ENCODE assay signal across 30 mouse cellular contexts in the genomic region with DNA sequence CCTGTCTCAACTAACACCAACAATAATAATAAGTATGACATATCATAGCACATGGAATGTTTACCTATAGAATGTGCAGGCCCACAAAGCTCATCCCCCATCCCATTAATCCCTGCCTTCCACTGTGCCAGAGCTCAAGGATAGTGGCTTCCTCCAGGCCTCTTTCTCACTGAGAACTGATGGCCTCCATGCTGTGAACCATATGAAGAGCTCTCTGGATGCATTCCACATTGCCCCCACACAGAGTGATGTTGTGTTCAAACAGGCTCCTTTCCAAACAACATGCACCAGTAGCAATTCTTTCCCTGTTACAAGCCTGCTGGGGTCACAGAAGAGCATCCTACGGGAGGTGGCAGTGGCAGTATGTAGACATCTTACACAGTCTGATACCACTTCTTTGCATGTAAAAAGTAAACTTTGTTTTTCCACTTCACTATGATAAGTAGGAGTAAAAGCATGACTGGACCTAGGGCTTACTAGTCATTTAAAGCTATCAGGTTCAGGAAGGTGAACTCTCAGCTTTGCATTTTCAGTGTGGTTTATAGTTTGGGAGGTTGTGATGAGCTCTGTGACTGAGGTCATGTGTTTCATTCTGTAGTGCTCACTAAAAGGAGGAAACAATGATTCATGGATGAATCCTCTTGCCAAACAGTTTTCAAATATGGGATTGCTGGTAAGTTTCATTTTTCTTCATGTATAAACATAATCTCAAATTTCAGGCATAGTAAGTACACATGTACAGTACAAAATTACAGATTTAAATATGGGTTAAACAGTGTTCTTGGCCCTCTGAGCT.
DNase-seq lines count a peak whose midpoint lies in the region; ATAC-seq lines count a peak whose summit lies in the region.
"Had no signal": no experiment of that assay in that cellular context is flagged by ENCODE, and none has a peak within 500 bp of the region (broad histone marks: within the 10 kb centered on the region; RNA-seq: fewer than 3 reads in every experiment).

No protein-coding gene starts in this region.

- 89% methylated on average over 1 of the region's 1 CpGs for WGBS in hindbrain, embryonic 13.5 days
- 83% methylated on average over 1 of the region's 1 CpGs for WGBS in hindbrain, embryonic 16.5 days
- 90% methylated on average over 1 of the region's 1 CpGs for WGBS in forebrain, embryonic 15.5 days

- peak overlapping the region; percentile 35; the same call in 1 of the 2 replicates for H3K9ac ChIP-seq in hindbrain, embryonic 13.5 days
- H3K9ac ChIP-seq in hindbrain, embryonic 16.5 days (ENCODE audit: low read depth, low read length) = no peak overlapping the region
- no peak overlapping the region for H3K9ac ChIP-seq in forebrain, embryonic 15.5 days (replicated peaks)
- H3K9ac ChIP-seq: forebrain, embryonic 13.5 days; heart, embryonic 12.5 days; hindbrain, embryonic 14.5 days; liver, embryonic 14.5 days; midbrain, embryonic 15.5 days; neural tube, embryonic 15.5 days had no signal

- H3K27ac ChIP-seq in hindbrain, embryonic 13.5 days = no peak overlapping the region
- no peak overlapping the region for H3K27ac ChIP-seq in hindbrain, embryonic 16.5 days (ENCODE audit: low read depth, low read length)
- H3K27ac ChIP-seq in forebrain, embryonic 15.5 days (replicated peaks) = no peak overlapping the region
- H3K27ac ChIP-seq: forebrain, embryonic 13.5 days; hindbrain, embryonic 14.5 days; kidney, postnatal 0 days; liver, embryonic 14.5 days; macrophage; midbrain, embryonic 15.5 days; neural tube, embryonic 15.5 days had no signal

- no peaks in the 10 kb centered on the region for H3K27me3 ChIP-seq in hindbrain, embryonic 13.5 days
- H3K27me3 ChIP-seq in hindbrain, embryonic 16.5 days (replicated peaks; ENCODE audit: control insufficient read depth, insufficient read depth, low read length) = no peaks in the 10 kb centered on the region
- no peaks in the 10 kb centered on the region for H3K27me3 ChIP-seq in forebrain, embryonic 15.5 days
- H3K27me3 ChIP-seq: forebrain, embryonic 13.5 days; heart, embryonic 12.5 days; midbrain, embryonic 15.5 days; neural tube, embryonic 15.5 days had no signal

- H3K4me3 ChIP-seq in hindbrain, embryonic 13.5 days = no peak overlapping the region
- H3K4me3 ChIP-seq in hindbrain, embryonic 16.5 days (ENCODE audit: low read length) = no peak overlapping the region
- H3K4me3 ChIP-seq in forebrain, embryonic 15.5 days = no peak overlapping the region
- H3K4me3 ChIP-seq: forebrain, embryonic 13.5 days; heart, embryonic 12.5 days; midbrain, embryonic 15.5 days; neural tube, embryonic 15.5 days had no signal

- H3K4me2 ChIP-seq in hindbrain, embryonic 13.5 days = no peak overlapping the region
- no peak overlapping the region for H3K4me2 ChIP-seq in hindbrain, embryonic 16.5 days (ENCODE audit: low read length)
- no peak overlapping the region for H3K4me2 ChIP-seq in forebrain, embryonic 15.5 days (replicated peaks)
- H3K4me2 ChIP-seq: forebrain, embryonic 13.5 days; heart, embryonic 12.5 days; hindbrain, embryonic 14.5 days; midbrain, embryonic 15.5 days; neural tube, embryonic 15.5 days had no signal

- H3K4me1 ChIP-seq in hindbrain, embryonic 13.5 days (replicated peaks) = no peaks in the 10 kb centered on the region
- no peaks in the 10 kb centered on the region for H3K4me1 ChIP-seq in hindbrain, embryonic 16.5 days (ENCODE audit: control insufficient read depth, insufficient read depth, low read depth, low read length)
- H3K4me1 ChIP-seq in forebrain, embryonic 15.5 days = no peaks in the 10 kb centered on the region
- H3K4me1 ChIP-seq: forebrain, embryonic 13.5 days; heart, embryonic 12.5 days; midbrain, embryonic 15.5 days; neural tube, embryonic 15.5 days had no signal

- DNase-seq in brain, adult 2 months (ENCODE audit: low read depth, low spot score) = peak; percentile 74
- DNase-seq in cerebellum, adult 8-10 months = peak; percentile 40
- DNase-seq in cerebellum, postnatal 25 days = peak; percentile 48 to 62
- no peak for DNase-seq in kidney, adult 18-20 months
- no peak for DNase-seq in gastrocnemius, postnatal 25 days
- DNase-seq: adrenal gland, postnatal 25 days; B cell, adult 2 months; gastrocnemius, postnatal 14 days; heart, adult 18-20 months; heart, postnatal 4 days; kidney, adult 2 months; layer of hippocampus, adult 9-11 months; liver; lung, adult 2 months; lung, postnatal 10 days; retina, postnatal 1 day; right cerebral cortex, postnatal 14 days; thymus, adult 18-20 months; thymus, postnatal 36 days had no signal

- H3K36me3 ChIP-seq in hindbrain, embryonic 13.5 days = peaks cover 82% of the 10 kb centered on the region
- peaks cover 33% of the 10 kb centered on the region for H3K36me3 ChIP-seq in hindbrain, embryonic 16.5 days (ENCODE audit: control insufficient read depth, insufficient read depth, low read length)
- H3K36me3 ChIP-seq in forebrain, embryonic 15.5 days = peaks cover 74% of the 10 kb centered on the region

- no peaks in the 10 kb centered on the region for H3K9me3 ChIP-seq in hindbrain, embryonic 13.5 days
- H3K9me3 ChIP-seq in hindbrain, embryonic 16.5 days (ENCODE audit: control insufficient read depth, low read length) = no peaks in the 10 kb centered on the region
- H3K9me3 ChIP-seq in forebrain, embryonic 15.5 days = no peaks in the 10 kb centered on the region
- H3K9me3 ChIP-seq: forebrain, embryonic 13.5 days; heart, embryonic 12.5 days; midbrain, embryonic 15.5 days; neural tube, embryonic 15.5 days had no signal

- ATAC-seq in hindbrain, embryonic 13.5 days (ENCODE audit: low FRiP score) = no peak
- no peak for ATAC-seq in hindbrain, embryonic 16.5 days
- ATAC-seq in forebrain, embryonic 15.5 days (replicated peaks) = no peak
- ATAC-seq: forebrain, embryonic 13.5 days; midbrain, embryonic 15.5 days had no signal

Comparison
In these comparisons a context has a peak if more than half of its experiments do, and no peak if none do; other contexts are left out.
1. DNase-seq: peak in brain, adult 2 months (single experiment), cerebellum, adult 8-10 months (single experiment) and cerebellum, postnatal 25 days (2 of 2); none in kidney, adult 18-20 months (single experiment) and gastrocnemius, postnatal 25 days (single experiment).